Mouse (Mus musculus) spleen, adult 2 months (tissue): ENCODE measurements around the gene Acvr1b. TPM values are rescaled to one million over a fixed set of nuclear protein-coding genes. Genes with fewer than 3 reads are reported as not detected.

ENCODE experiments used
- DNase-seq, 2 experiments: peaks; one replicate each; pipeline versions ENCODE4 v3.0.0 to v3.0.0-alpha.2; 2012 to 2021; ENCODE audit warnings: low spot score in 2 of 2, low read depth in 1 of 2
- H3K27ac ChIP-seq: fragments of 200-500 bp; 2 replicates; pipeline ENCODE4 v1.5.1; 2012; ENCODE audit warnings: low read length, inconsistent platforms; ENCODE audit not compliant: insufficient read depth
- H3K27me3 ChIP-seq: fragments of 200-500 bp; 2 replicates; pipeline ENCODE4 v1.6.1; 2012; ENCODE audit warnings: mild to moderate bottlenecking, moderate library complexity, low read length, inconsistent platforms; ENCODE audit not compliant: control insufficient read depth, insufficient read depth
- H3K36me3 ChIP-seq: fragments of 200-500 bp; 2 replicates; pipeline ENCODE4 v1.6.1; 2012; ENCODE audit warnings: mild to moderate bottlenecking, low read length, inconsistent platforms; ENCODE audit not compliant: control insufficient read depth, insufficient read depth
- H3K4me1 ChIP-seq: fragments of 200-500 bp; 2 replicates; pipeline ENCODE4 v1.6.1; 2011; ENCODE audit warnings: inconsistent platforms; ENCODE audit not compliant: control insufficient read depth, insufficient read depth, insufficient read length
- H3K4me3 ChIP-seq: fragments of 200-500 bp; 2 replicates; pipeline ENCODE4 v1.5.1; 2011; ENCODE audit warnings: mild to moderate bottlenecking, inconsistent platforms; ENCODE audit not compliant: insufficient read depth, insufficient read length; ENCODE audit errors: extremely low read depth
- CTCF ChIP-seq: fragments of 200-500 bp; IDR thresholded peaks from 2 replicates; pipeline ENCODE4 v1.5.1; 2011; ENCODE audit warnings: mild to moderate bottlenecking, inconsistent platforms; ENCODE audit not compliant: insufficient read depth, insufficient read length, insufficient replicate concordance; ENCODE audit errors: extremely low read depth
- POLR2A ChIP-seq: fragments of 200-500 bp; IDR thresholded peaks from 2 replicates; pipeline ENCODE4 v1.6.1; 2011; ENCODE audit warnings: low read depth, low read length, inconsistent platforms
- WGBS: fragments of 180-500 bp; shearing (Covaris S2); methylation state at CpG from one replicate; pipeline ENCODE4 v1.1.7; 2018; 5-methylcytosine and 5-hydroxymethylcytosine counted together
- polyA plus RNA-seq: library from polyadenylated mRNA; depleted of rRNA; stranded (reverse); fragments of >200 nt; gene quantifications from 2 replicates; pipeline ENCODE4 v1.2.3, GENCODE M21; 2012

Acvr1b gene
- polyA plus RNA-seq, 1 experiment, result 17.9 TPM

GRCm38 (mm10) chr15:101154700-101155616 is 18.9 kb upstream of the Acvr1b start:
- H3K36me3 ChIP-seq, result no peaks in the 10 kb centered on the region
- H3K27me3 ChIP-seq, result no peaks in the 10 kb centered on the region
- TF ChIP-seq POLR2A (no peak), CTCF (no peak)
- DNase-seq, result no peak
- H3K27ac ChIP-seq, result no peak overlapping the region
- peaks cover 6% of the 10 kb centered on the region for H3K4me1 ChIP-seq
- 26% methylated on average over 7 of the region's 7 CpGs for WGBS
- H3K4me3 ChIP-seq, result no peak overlapping the region

GRCm38 (mm10) chr15:101160128-101160527 is 13.7 kb upstream of the Acvr1b start:
- Histone ChIP-seq H3K27me3 (no peaks in the 10 kb centered on the region), H3K4me3 (no peak overlapping the region), H3K4me1 (peaks cover 1% of the 10 kb centered on the region; the same call in 1 of the 2 replicates), H3K36me3 (no peaks in the 10 kb centered on the region), H3K27ac (no peak overlapping the region)
- DNase-seq, result no peak
- WGBS, result 29% methylated on average over 1 of the region's 1 CpGs
- TF ChIP-seq CTCF, result no peak
- no peak for TF ChIP-seq POLR2A

GRCm38 (mm10) chr15:101160591-101160990 is 13.3 kb upstream of the Acvr1b start:
- WGBS, result 53% methylated on average over 7 of the region's 7 CpGs
- TF ChIP-seq CTCF, result no peak
- TF ChIP-seq POLR2A, result no peak
- DNase-seq, result no peak

GRCm38 (mm10) chr15:101161534-101161933 is 12.3 kb upstream of the Acvr1b start:
- TF ChIP-seq CTCF, result no peak
- TF ChIP-seq POLR2A, result no peak
- H3K27me3 ChIP-seq, result no peaks in the 10 kb centered on the region
- peaks cover 2% of the 10 kb centered on the region; the same call in 1 of the 2 replicates for H3K4me1 ChIP-seq
- no peak for DNase-seq
- H3K4me3 ChIP-seq, result no peak overlapping the region
- 92% methylated on average over 7 of the region's 7 CpGs for WGBS
- H3K27ac ChIP-seq, result no peak overlapping the region
- no peaks in the 10 kb centered on the region for H3K36me3 ChIP-seq

More at GRCm38 (mm10) chr15:101160591-101160990, 13.3 kb upstream of the Acvr1b start:
- Histone ChIP-seq H3K4me1 (no peaks in the 10 kb centered on the region; the same call in 1 of the 2 replicates), H3K36me3 (no peaks in the 10 kb centered on the region), H3K27me3 (no peaks in the 10 kb centered on the region), H3K27ac (no peak overlapping the region), H3K4me3 (no peak overlapping the region)

GRCm38 (mm10) chr15:101163056-101163458 is 10.8 kb upstream of the Acvr1b start:
- Histone ChIP-seq H3K27ac (no peak overlapping the region), H3K36me3 (no peaks in the 10 kb centered on the region), H3K27me3 (no peaks in the 10 kb centered on the region), H3K4me3 (no peak overlapping the region), H3K4me1 (peaks cover 2% of the 10 kb centered on the region; the same call in 1 of the 2 replicates)
- WGBS, result 88% methylated on average over 15 of the region's 15 CpGs
- no peak for DNase-seq
- TF ChIP-seq POLR2A (no peak), CTCF (no peak)

- no peak for DNase-seq
- no peak overlapping the region for H3K4me3 ChIP-seq
- TF ChIP-seq CTCF (no peak), POLR2A (no peak)
- 83% methylated on average over 5 of the region's 5 CpGs for WGBS
- no peaks in the 10 kb centered on the region for H3K27me3 ChIP-seq
- H3K4me1 ChIP-seq, result peaks cover 2% of the 10 kb centered on the region; the same call in 1 of the 2 replicates
- H3K27ac ChIP-seq, result no peak overlapping the region
- H3K36me3 ChIP-seq, result no peaks in the 10 kb centered on the region
These were observed 10.0 kb upstream of the Acvr1b start for GRCm38 (mm10) chr15:101163854-101164253.

GRCm38 (mm10) chr15:101164291-101164690 is 9.6 kb upstream of the Acvr1b start:
- Histone ChIP-seq H3K27ac (no peak overlapping the region), H3K27me3 (no peaks in the 10 kb centered on the region), H3K4me3 (no peak overlapping the region), H3K4me1 (peaks cover 2% of the 10 kb centered on the region; the same call in 1 of the 2 replicates), H3K36me3 (no peaks in the 10 kb centered on the region)
- TF ChIP-seq CTCF, result no peak
- no peak for TF ChIP-seq POLR2A
- 84% methylated on average over 5 of the region's 5 CpGs for WGBS
- DNase-seq, result no peak
